Mouse (Mus musculus): ENCODE results near the gene Ankrd61.

Ankrd61 gene

GRCm38 (mm10) chr5:143897635-143898330 is at the start of gene Ankrd61:
TSS of gene Ankrd61 (minus strand) at chr5:143897685.
- no peak for DNase-seq

GRCm38 (mm10) chr5:143943231-143944125 is 46.0 kb upstream of the Ankrd61 start:
- DNase-seq = peak; percentile 53

- no peak for DNase-seq
Observed at GRCm38 (mm10) chr5:143941588-143941987, 44.1 kb upstream of the Ankrd61 start.

DNA sequence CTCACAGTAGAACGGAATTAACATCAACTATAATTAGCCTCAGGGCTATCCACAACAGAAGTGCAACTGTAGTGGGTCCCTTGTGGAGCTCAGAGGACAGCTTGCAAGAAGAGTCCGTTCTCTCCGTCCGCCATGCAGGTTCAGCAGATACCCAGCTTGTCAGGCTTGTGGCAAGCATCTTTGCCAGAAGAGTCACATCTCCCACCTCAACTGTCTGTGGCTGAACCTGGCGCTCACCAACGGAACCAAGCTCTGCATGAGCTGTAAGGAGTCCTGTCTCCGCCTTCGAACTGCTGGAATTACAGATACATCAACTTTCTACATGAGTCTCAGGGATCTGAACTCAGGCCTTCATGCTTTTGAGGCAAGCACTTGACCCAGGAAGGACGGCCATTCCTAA is 38.7 kb upstream of the Ankrd61 start:
- no peak for DNase-seq

DNA sequence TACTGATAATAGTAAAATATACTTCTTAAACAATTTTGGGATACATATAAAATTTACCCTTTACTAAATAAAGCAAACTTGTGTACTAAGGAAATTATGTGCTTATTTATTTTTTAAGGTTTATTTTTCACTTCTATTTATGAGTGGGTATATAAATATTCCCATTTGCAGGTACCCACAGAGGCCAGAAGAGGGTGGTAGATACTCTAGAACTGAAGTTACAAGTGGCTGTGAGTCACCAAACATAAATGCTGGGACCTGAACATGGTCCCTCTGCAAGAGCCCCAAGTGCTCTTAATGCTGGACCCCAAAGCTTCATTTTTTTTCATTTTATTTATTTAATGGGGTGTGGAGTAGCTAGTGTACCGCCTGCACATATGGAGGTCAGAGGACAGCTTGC is 36.4 kb upstream of the Ankrd61 start:
- no peak for DNase-seq

DNA sequence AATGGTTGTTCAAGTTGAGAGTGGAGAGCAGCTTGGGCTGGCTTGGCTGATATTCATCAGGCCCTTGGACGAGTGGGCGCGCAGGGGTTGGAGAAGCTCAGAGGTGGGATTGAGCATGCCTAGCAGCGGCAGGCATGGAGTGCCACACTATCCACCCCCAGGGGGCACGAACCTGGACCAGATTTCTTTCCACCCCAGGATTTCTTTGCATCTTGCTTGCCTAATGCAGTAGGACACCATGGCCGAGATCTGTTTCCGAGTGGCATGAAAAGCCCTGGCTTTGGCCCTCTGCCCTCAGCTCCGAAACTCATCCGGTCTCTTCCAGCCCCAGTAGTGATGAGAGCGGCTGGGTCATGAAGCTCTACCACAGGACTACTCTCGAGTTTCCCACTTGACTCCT is 35.9 kb upstream of the Ankrd61 start:
- no peak for DNase-seq

DNA sequence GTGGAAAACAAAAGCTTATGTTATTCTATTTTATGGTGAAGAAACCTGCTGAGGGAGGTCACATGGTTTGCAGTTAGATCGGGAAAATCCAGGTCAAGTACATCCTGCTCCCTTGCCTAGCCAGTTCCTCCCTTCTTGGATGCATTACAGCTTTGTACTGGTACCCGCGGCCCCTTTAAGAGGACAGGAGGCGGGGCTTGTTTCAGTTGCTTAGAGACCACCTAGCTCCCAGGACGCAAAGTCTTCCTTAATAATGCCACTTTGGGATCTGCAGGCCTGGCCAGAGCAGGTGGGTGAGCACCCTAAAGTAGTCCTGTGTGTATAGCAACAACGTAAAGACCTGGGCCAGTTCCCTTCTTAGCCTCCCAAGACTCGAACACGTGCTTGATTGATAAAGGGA is 35.3 kb upstream of the Ankrd61 start, which contains the start of gene Rsph10b:
Gene Rsph10b (plus strand): TSS at position 205 of the 400 bp plus-strand sequence.
- DNase-seq = no peak

- no peak for DNase-seq
Observed at GRCm38 (mm10) chr5:143931863-143932580, 34.5 kb upstream of the Ankrd61 start.

DNA sequence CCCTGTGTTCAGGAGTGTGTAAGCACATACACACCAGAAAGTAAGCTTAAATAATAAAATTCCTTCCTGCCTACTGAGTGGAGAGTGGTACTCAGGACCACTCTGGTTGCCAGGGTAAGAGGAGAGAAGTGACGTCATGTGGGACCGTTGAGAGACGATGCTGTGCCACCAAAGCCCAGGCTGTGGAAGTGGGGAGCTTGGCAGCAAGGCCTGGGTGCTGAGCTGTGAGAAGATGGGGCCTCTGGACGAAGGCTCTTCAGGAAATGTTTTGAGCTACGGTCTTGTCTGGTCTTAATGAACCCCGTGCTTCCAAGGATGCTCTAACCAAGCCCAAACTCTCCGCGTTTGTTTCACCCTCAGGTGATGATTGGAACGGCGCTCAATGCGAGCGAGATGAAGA is 33.2 kb upstream of the Ankrd61 start:
- DNase-seq = no peak

DNA sequence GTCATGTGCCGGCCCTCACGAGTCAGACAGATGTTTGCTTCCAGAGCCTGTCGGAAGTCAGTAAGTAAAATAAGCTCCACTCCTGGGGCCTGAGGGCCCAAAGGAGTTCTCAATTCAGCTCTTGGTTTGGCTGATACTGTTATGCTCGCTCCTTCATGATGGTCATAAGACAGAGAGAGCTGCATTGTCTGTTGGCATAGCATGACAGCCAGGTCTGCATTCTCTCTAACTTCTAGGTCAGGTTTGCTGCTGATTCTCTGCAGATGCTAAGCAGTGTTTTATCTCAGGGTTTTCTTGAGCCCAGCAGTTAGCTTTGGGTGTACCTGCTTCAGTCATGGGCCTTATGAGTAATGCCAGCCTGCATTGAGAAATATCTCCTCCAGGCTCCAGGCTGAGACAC is 31.8 kb upstream of the Ankrd61 start:
- DNase-seq = no peak

- no peak for DNase-seq
Observed at GRCm38 (mm10) chr5:143927875-143928274, 30.4 kb upstream of the Ankrd61 start, which contains the start of gene Gm42421. TSS of gene Gm42421 (plus strand) at chr5:143928175.

GRCm38 (mm10) chr5:143924781-143925452 is 27.4 kb upstream of the Ankrd61 start:
- no peak for DNase-seq

- no peak for DNase-seq
Observed at GRCm38 (mm10) chr5:143918120-143918519, 20.6 kb upstream of the Ankrd61 start.

- DNase-seq = no peak
Observed at GRCm38 (mm10) chr5:143917418-143917817, 19.9 kb upstream of the Ankrd61 start.

- no peak for DNase-seq
Observed at GRCm38 (mm10) chr5:143916221-143916620, 18.7 kb upstream of the Ankrd61 start.

- peak; percentile 90 for DNase-seq
Observed at GRCm38 (mm10) chr5:143909417-143910400, 12.2 kb upstream of the Ankrd61 start, which contains the start of the genes Aimp2 and Pms2. TSS of gene Aimp2 (minus strand) at chr5:143909847. TSS of gene Pms2 (plus strand) at chr5:143909964.

DNA sequence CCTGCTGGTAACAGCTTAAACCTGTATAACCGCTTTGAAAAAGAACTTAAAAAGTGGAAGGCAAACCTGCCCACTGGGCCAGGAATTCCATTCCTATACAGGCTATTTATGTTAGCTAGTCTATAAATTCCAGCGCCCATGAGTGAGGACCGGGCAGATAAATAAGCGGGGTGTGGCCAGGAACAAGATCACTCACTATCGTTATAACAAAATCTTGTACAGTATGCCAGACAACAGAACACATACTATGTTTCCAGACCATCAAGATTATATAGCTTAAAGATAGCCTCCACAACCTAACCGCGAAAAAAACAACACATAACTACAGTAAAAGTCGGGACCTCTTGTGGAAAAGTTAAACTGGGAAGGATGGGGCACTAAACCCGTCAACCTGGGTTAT is 11.4 kb upstream of the Ankrd61 start:
- DNase-seq = no peak

DNA sequence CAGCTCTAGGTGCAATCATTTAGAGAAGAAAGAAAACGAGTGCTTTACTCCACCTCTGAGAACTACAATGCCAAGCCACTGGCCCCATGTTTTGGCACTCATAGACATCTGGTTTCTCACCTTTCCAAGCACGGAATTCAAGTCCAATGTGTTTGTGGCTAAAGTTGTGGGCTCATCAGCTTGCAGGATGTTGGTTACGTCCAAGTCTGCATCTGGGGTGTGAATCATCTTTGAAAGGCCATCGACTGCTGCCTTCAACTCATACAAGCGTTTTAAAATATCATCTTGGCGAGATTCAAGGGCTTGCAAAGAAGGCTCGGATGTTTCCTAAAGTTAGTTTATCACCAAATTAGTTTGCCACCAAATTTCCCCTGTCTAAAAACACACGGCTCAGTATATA is 8.9 kb upstream of the Ankrd61 start:
- no peak for DNase-seq

GRCm38 (mm10) chr5:143903813-143904212 is 6.3 kb upstream of the Ankrd61 start:
- no peak for DNase-seq

DNA sequence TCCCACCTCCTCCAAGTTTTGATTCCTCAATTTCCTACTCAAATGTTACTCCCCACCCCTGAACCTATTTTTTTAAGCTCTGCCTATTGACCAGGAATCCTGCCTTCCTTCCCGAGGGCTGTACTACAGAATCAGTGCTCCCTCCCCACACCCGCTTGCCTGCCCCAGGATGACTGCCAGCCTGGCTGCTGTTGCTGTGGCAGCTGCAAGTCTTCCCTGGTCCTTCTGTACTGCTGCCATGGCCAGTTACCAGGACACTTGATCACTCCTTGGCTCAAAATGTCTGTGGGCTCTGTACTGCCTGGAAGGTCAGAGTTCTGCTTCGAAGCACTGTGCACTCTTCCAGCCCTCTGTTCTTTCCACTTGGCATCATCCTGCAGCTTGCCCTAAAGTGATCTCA is 4.6 kb upstream of the Ankrd61 start:
- peak; percentile 31 for DNase-seq

GRCm38 (mm10) chr5:143893396-143893795 is 4.1 kb downstream of the Ankrd61 start:
- DNase-seq = no peak
